Mouse (Mus musculus) pancreas, adult 10 weeks (tissue): ENCODE data around the gene Aip. TPM values are rescaled to one million over a fixed set of nuclear protein-coding genes. Genes with fewer than 3 reads are reported as not detected.

Experiments
- polyA plus RNA-seq: library from polyadenylated mRNA; stranded (reverse); fragments of 350-450 nt; fragmentation: Illumina TruSeq; extraction: RNeasy Lipid Tissue Mini Kit (QIAGEN cat#74804); gene quantifications from one replicate; pipeline ENCODE4 v1.2.3, GENCODE M21; 2015; ENCODE audit warnings: low read depth, low replicate concordance; ENCODE audit not compliant: insufficient read depth

The Aip gene
- polyA plus RNA-seq: 19.1 TPM

GRCm38 (mm10) chr19:4125741-4126696 is at the start of gene Aip:
Gene Aip (minus strand): TSS chr19:4125858.

DNA sequence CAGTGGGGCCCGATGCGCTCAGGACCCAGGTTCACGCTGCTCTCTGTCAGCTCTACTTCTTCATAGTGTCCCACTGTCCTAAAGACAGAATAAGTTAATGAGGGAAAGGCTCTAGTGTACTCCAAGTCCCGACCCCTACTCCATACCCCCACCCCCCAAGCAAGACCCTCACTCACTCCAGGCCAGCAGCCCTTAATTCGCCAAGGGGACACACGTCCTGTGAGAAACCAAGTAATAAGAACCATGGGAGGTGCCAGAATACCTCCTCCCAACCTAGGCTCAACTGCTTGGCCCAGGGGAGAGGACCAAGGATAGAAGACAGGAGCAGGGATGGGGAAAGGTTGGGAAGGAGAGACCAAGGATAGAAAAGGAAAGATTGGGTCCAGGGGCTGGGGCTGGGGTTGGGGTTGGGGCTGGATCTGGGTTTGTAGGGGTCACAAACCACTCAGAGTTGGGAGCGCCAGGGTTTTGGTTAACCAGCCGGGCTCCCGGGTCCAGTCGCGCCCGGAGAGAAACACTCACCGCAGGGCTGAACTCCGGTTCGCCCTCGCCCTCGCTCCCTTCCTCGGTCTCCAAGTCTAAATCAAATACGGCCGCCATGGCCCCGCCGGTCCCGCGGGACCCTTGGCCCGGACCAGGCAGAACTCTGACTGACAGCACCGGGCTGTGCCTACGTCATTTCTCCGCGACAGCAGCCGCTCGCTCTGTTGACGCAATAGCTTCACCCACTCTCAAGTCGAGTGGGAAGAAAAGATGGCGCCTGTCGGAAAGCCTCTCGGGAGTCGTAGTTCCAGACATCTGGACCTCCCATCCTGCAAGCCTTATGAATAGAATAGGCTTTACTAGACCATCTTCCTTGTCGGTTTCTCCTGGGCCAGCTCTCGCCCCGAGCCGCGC is 37.2 kb upstream of the Aip start, which contains the start of gene Rps6kb2:
TSS of gene Rps6kb2 (minus strand) at position 709 of the 897 bp plus-strand sequence.

GRCm38 (mm10) chr19:4153232-4153654 is 27.6 kb upstream of the Aip start, which contains the start of gene Ptprcap:
Gene Ptprcap (plus strand): TSS chr19:4153604.

DNA sequence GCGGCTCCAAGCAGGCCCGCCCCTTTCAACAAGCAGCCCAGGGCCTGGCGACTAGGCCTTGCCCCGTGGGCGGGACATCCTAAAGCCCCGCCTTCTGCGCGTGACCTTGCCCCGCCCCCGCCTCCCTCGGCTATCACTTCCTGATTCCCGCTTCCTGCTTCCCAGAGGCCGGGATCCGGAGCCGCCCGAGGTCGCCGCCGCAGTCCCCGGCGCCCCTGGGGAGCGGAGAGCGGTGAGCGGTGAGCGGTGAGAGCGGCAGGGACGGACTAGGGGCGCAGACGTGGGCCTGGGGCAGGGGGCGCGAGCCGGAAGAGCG is 22.8 kb upstream of the Aip start, which contains the start of gene Coro1b:
TSS of gene Coro1b (plus strand) at position 129 of the 316 bp plus-strand sequence.

DNA sequence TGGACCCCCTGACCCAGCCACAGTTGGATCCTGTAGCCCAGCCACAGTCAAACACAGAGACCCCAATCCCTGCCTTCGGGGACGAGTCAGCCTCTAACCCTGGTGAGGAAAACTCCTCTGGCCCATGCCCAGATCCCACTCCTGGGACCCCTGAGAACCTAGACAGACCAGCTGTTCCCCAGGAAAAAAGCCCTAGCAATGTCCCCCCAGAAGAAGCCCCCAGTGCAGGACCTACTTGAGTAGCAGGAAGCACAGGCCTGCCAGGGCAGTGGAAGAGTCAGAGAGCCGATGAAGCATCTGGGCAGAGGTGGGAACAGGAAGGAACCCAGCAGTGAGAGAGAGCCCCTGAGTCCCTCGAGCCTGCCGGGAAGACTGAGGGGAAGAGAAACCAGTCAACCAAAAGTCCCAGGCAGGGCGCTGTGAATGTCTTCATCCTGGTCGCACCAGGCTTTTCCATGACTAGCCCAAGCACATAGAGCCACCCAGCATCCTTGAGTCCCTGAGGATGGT is 18.2 kb upstream of the Aip start, which contains the start of gene Cabp4:
TSS of gene Cabp4 (minus strand) at position 275 of the 510 bp plus-strand sequence.

DNA sequence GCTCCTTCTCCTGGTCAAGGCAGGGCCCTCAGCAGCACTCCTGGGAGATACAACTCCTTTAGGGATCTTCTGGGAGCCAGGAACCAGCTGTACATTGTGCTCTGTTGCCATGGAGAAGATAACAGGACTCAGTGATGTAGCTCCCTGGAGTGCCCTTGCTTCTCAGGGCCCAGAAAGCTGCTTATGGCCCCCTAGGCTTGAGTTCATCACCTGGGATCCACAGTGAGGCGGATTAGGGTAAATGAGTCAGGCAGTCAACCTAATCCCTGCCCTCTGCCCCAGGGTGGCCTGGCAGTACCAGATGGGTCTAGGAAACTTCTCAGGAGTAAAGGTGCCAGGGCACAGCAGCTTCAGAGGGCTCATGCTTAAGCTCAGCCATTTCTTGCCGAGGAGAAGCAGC is 13.8 kb upstream of the Aip start, which contains the start of gene Gpr152:
TSS of gene Gpr152 (plus strand) at position 342 of the 400 bp plus-strand sequence.

DNA sequence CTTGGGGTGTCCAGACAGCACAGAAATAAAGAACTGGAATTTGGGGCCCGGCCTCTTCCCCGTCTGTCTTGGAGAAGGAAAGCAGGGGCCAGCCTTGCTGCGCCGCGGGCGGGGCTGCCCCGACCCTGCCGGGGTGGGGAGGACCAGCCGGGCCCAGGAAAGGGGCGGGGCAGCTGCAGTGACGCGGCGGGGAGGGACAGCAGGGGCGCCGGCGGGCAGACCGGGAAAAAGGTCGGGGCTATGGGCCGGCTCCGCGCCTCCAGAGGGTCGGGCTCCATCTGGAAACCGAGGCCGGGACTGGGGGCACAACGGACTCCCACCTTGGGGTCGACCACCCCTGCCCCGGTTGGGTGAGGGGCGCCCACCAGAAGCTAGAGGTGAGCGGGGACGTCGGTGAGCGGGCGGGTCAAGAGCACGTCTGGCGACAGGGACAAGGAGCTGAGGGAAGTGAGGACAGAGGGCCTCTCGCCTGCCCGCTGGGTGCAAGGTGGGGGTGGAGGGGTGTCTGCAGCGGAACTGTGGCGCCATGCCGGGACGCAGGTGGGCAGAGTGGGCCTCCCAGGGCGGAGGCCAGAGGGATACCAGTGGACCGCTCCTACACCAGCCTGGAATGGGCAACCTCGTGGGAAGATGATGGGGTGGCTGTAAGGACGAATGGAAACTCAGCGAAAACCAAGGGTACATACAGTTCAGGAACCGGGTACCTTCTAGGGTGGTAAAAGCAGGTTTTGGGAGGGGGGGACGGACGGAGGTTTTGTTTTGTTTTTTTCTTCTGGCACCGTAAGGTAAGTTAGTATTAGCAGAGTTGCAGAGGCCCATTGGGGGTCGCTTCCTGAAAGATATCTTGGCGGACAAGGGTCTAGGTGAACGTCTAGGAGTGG is 25.6 kb downstream of the Aip start, which contains the start of gene Pitpnm1:
TSS of gene Pitpnm1 (plus strand) at position 162 of the 881 bp plus-strand sequence.

GRCm38 (mm10) chr19:4096642-4097440 is 28.8 kb downstream of the Aip start, which contains the start of gene Cdk2ap2:
Gene Cdk2ap2 (plus strand): TSS chr19:4097182.

DNA sequence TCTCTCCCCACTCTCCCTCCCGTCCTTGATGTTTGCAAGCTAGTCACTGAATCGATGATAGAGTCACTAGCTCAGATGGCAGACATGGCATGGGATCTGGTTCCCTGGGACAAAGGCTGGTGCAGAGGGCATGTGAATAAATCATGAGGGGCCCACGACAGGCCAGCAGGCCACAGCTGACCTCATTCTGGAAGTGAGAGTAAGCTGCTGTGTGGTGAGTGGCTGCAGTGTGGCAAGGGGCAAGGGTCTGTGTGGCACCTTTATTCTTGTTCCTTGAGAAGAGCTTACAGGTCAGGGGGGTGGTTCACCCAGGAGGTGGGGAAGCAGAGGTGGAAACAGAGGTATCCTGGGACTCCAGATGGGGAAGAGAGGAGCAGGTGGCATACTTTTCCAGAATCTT is 44.3 kb downstream of the Aip start, which contains the start of gene Cabp2:
TSS of gene Cabp2 (plus strand) at position 185 of the 400 bp plus-strand sequence.

Other genes starting within 250 kb of the Aip start
- gene Tcirg1, start 218.7 kb downstream of the Aip start, polyA plus RNA-seq: 67.9 TPM
- 32.0 TPM for gene Ndufs8, start 213.1 kb downstream of the Aip start, polyA plus RNA-seq
- gene Aldh3b1, start 196.1 kb downstream of the Aip start, polyA plus RNA-seq: 1.7 TPM
- 16.7 TPM for gene Unc93b1, start 190.7 kb downstream of the Aip start, polyA plus RNA-seq
- not detected for gene Aldh3b3, start 167.2 kb downstream of the Aip start, polyA plus RNA-seq
- gene Aldh3b2, start 153.5 kb downstream of the Aip start, polyA plus RNA-seq: 0.63 TPM
- gene Acy3, start 139.3 kb downstream of the Aip start, polyA plus RNA-seq: 3.5 TPM
- gene Tbx10, start 133.1 kb downstream of the Aip start, polyA plus RNA-seq: not detected
- 9.6 TPM for gene Nudt8, start 125.3 kb downstream of the Aip start, polyA plus RNA-seq
- gene Gm49405, start 125.2 kb downstream of the Aip start, polyA plus RNA-seq: 0.68 TPM
- 5.5 TPM for gene Doc2g, start 122.5 kb downstream of the Aip start, polyA plus RNA-seq
- 42.7 TPM for gene Ndufv1, start 113.1 kb downstream of the Aip start, polyA plus RNA-seq
- 449 TPM for gene Gstp1, start 87.9 kb downstream of the Aip start, polyA plus RNA-seq
- 112 TPM for gene Gstp2, start 79.8 kb downstream of the Aip start, polyA plus RNA-seq
- not detected for gene Gstp3, start 66.3 kb downstream of the Aip start, polyA plus RNA-seq
- gene Cabp2, start 44.3 kb downstream of the Aip start, polyA plus RNA-seq: 118 TPM
- 35.8 TPM for gene Cdk2ap2, start 28.7 kb downstream of the Aip start, polyA plus RNA-seq
- gene Pitpnm1, start 25.9 kb downstream of the Aip start, polyA plus RNA-seq: 10.6 TPM
- gene Gpr152, start 13.9 kb upstream of the Aip start, polyA plus RNA-seq: not detected
- gene Cabp4, start 18.2 kb upstream of the Aip start, polyA plus RNA-seq: not detected
- gene Coro1b, start 22.8 kb upstream of the Aip start, polyA plus RNA-seq: 31.1 TPM
- gene Ptprcap, start 27.7 kb upstream of the Aip start, polyA plus RNA-seq: 8.4 TPM
- gene Rps6kb2, start 37.5 kb upstream of the Aip start, polyA plus RNA-seq: 31.4 TPM
- gene Carns1, start 49.6 kb upstream of the Aip start, polyA plus RNA-seq: 1.00 TPM
- gene Tbc1d10c, start 65.4 kb upstream of the Aip start, polyA plus RNA-seq: 0.87 TPM
- gene Ppp1ca, start 66.2 kb upstream of the Aip start, polyA plus RNA-seq: 54.4 TPM
- 2.1 TPM for gene Rad9a, start 75.8 kb upstream of the Aip start, polyA plus RNA-seq
- gene Clcf1, start 88.4 kb upstream of the Aip start, polyA plus RNA-seq: 2.8 TPM
- not detected for gene AC109138.7, start 88.5 kb upstream of the Aip start, polyA plus RNA-seq
- 14.6 TPM for gene Pold4, start 106.0 kb upstream of the Aip start, polyA plus RNA-seq
- gene Ssh3, start 143.3 kb upstream of the Aip start, polyA plus RNA-seq: 23.7 TPM
- 1.0 TPM for gene Ankrd13d, start 157.3 kb upstream of the Aip start, polyA plus RNA-seq
- gene Grk2, start 180.4 kb upstream of the Aip start, polyA plus RNA-seq: 33.0 TPM